Mouse (Mus musculus) ES-Bruce4 (cell line): ENCODE measurements around the gene Mrpl58. TPM values are rescaled to one million over a fixed set of nuclear protein-coding genes. Genes with fewer than 3 reads are reported as not detected.

Experiments
- H3K27ac ChIP-seq: 2 replicates; pipeline ENCODE4 v1.5.1; 2012; ENCODE audit warnings: low read length, inconsistent platforms; ENCODE audit not compliant: insufficient read depth
- H3K27me3 ChIP-seq: 2 replicates; pipeline ENCODE4 v1.6.1; 2012; ENCODE audit warnings: mild to moderate bottlenecking, low read length, inconsistent platforms; ENCODE audit not compliant: control insufficient read depth, poor library complexity, insufficient read depth, severe bottlenecking
- H3K36me3 ChIP-seq: 2 replicates; pipeline ENCODE4 v1.6.1; 2012; ENCODE audit warnings: inconsistent platforms, mild to moderate bottlenecking, low read length, moderate library complexity; ENCODE audit not compliant: control insufficient read depth, poor library complexity, insufficient read depth, severe bottlenecking
- H3K4me1 ChIP-seq: one replicate; pipeline ENCODE4 v1.8.1; 2011; ENCODE audit warnings: low read length; ENCODE audit not compliant: control insufficient read depth, insufficient read depth
- H3K4me3 ChIP-seq: 2 replicates; pipeline ENCODE4 v1.5.1; 2011; ENCODE audit warnings: low read depth, mild to moderate bottlenecking, low read length
- H3K9ac ChIP-seq: 2 replicates; pipeline ENCODE4 v1.6.1; 2012; ENCODE audit warnings: low read depth, mild to moderate bottlenecking, inconsistent platforms; ENCODE audit not compliant: poor library complexity, severe bottlenecking
- H3K9me3 ChIP-seq: replicated peaks from 2 replicates; pipeline ENCODE4 v1.6.1; 2012; ENCODE audit warnings: mild to moderate bottlenecking, low read length, inconsistent platforms; ENCODE audit not compliant: control insufficient read depth, poor library complexity, insufficient read depth, severe bottlenecking
- CTCF ChIP-seq: IDR thresholded peaks from one replicate; pipeline ENCODE4 v1.8.1; 2011; ENCODE audit warnings: low read depth, low read length
- EP300 ChIP-seq: IDR thresholded peaks from 2 replicates; pipeline ENCODE4 v1.6.1; 2011; ENCODE audit warnings: low read depth, low read length; ENCODE audit not compliant: insufficient read depth
- POLR2A ChIP-seq: IDR thresholded peaks from one replicate; pipeline ENCODE4 v1.8.1; 2011; ENCODE audit warnings: low read length; ENCODE audit not compliant: insufficient read depth
- polyA plus RNA-seq: library from polyadenylated mRNA; stranded (reverse); fragments of >200 nt; gene quantifications from 2 replicates; pipeline ENCODE4 v1.2.4, GENCODE M21; 2011; ENCODE audit warnings: low read depth; ENCODE audit not compliant: missing spikeins, insufficient read depth, insufficient read length

Gene Mrpl58
- polyA plus RNA-seq, 1 experiment, result 60.6 TPM

DNA sequence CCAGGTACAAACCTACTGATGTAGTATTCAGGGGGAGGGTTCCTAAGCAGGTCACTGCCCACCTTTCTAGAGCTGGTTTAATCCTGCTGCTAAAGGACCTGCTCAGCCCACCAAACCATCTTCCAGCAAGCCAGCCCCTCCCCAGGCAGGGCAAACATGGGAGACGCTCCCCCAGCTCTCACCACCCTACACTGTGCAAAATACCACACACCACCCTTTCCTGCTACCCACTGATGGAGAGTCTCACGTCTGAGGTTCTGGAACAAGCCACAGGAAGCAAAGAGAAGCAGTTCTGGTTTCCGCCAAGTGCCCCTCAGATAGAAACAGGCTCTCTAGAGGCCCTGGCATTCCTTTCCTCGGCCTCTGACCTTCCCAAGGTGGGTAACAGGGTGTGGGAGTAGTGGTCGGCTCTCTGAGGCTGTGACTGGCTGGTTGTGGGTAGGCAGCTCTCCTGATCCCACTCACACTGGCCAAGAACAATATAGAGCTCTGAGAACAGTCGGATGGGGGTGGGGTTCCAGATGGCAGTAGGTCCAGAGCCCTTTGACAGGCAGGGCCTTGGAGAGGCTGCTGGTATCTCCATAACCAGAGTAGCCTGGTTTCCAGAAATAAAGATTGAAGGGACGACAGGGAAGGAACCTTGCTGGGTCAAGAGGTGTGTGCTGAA, 37.4 kb upstream of the Mrpl58 start:
- TF ChIP-seq EP300, result no peak
- TF ChIP-seq POLR2A, result no peak
- TF ChIP-seq CTCF, result no peak
- Histone ChIP-seq H3K36me3 (no peaks in the 10 kb centered on the region), H3K4me1 (no peaks in the 10 kb centered on the region), H3K9me3 (no peaks in the 10 kb centered on the region), H3K27me3 (peaks cover 6% of the 10 kb centered on the region; the same call in 1 of the 2 replicates), H3K4me3 (no peak overlapping the region), H3K9ac (no peak overlapping the region), H3K27ac (no peak overlapping the region)

DNA sequence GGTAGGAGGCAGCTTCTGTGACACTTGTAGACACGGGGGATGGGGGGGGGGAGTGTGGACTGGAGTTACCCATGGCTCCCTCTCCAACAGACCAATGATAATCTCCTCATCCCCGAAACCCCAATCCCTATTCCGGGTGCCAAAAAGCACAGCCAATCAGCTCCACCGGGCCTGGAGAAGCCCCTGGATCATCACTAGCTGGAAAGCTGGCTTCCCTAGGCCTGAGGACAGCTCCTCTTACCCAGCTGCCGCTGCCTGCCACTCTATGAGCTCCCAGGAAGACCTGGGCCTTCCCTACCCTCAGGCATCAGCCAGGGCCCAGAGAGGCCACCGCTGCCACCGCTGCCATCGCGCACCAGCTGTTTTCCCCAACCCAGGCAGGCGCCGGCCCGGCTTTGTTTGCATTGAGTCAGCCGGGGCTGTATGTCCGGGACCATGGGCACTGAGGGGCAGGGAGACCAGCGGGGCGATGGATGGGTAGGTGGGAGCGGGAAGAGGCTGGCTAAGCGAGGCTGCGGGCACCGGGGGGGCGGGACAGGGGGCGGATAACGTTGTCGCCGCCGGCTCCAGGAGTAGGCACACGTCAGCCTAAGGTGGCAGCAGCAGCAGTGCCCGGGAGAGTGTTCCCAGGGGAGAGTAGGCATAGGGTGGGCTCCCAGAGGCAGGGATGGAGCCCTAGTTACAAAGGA, 36.7 kb upstream of the Mrpl58 start:
- TF ChIP-seq CTCF (no peak), EP300 (no peak)
- Histone ChIP-seq H3K4me3 (peak overlapping the region; percentile 91), H3K9ac (peak overlapping the region; percentile 81), H3K4me1 (no peaks in the 10 kb centered on the region), H3K27ac (no peak overlapping the region), H3K9me3 (no peaks in the 10 kb centered on the region), H3K36me3 (no peaks in the 10 kb centered on the region), H3K27me3 (peaks cover 6% of the 10 kb centered on the region; the same call in 1 of the 2 replicates)

DNA sequence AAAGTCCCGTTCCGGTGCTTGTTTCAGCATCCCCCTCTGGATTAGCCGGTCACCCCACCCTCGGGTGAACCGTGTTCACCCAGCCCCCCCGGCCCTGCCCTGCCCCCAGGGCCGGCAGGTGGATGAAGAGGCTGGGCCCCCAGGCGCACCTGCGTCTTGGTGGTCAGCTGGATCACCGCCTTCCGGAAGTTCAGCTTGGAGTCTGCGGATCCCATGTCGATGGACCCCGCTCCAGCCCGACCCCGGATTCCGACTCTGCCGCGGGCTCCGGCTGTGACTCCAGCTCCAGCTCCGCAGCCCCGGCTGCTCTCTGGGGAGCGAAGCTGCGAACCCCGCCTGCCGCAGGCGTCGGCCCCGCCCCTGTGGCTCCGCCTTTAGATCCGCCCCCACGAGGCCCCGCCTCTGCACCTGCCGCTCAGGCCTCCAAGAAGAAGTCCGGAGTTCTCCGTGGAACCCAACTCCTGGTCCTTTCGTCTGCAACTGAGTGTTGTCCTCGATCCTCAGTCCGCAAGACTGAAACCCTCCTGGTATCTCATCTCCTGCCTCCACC, 36.1 kb upstream of the Mrpl58 start, which contains the start of gene Hid1:
Gene Hid1 (minus strand): TSS at position 362 of the 550 bp plus-strand sequence.
- H3K9me3 ChIP-seq, result no peaks in the 10 kb centered on the region
- peak within 1 kb of the TSS; percentile 91 for H3K4me3 ChIP-seq
- no peaks in the 10 kb centered on the region for H3K4me1 ChIP-seq
- TF ChIP-seq POLR2A (peak; percentile 20), EP300 (no peak)
- H3K27ac ChIP-seq, result no peak within 1 kb of the TSS
- peaks cover 6% of the 10 kb centered on the region; the same call in 1 of the 2 replicates for H3K27me3 ChIP-seq
- peak within 1 kb of the TSS; percentile 81 for H3K9ac ChIP-seq
- H3K36me3 ChIP-seq, result no peaks in the 10 kb centered on the region

DNA sequence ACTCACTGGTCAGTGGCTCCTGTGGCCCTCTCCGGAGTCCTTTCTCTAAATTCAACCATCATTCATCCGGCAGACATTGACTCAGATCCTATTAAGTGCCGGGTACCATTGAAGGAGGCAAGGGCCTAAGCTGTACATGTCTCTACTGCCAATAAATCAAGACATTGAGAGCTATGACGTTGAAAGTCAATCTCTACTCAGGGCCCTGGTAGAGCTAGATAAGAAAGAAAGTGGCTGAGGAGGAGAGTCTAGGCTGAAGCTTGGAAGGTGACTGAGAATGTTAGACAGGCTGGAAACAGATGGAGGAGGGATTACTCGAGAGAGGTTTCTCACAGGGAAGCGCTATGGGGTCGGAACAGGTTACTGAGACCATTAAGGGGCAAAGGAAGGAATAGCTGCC, 33.2 kb upstream of the Mrpl58 start:
- Histone ChIP-seq H3K4me3 (no peak overlapping the region), H3K4me1 (no peaks in the 10 kb centered on the region), H3K27ac (no peak overlapping the region), H3K36me3 (no peaks in the 10 kb centered on the region), H3K9me3 (no peaks in the 10 kb centered on the region), H3K9ac (no peak overlapping the region), H3K27me3 (peaks cover 6% of the 10 kb centered on the region; the same call in 1 of the 2 replicates)
- TF ChIP-seq POLR2A (no peak), CTCF (no peak), EP300 (no peak)

DNA sequence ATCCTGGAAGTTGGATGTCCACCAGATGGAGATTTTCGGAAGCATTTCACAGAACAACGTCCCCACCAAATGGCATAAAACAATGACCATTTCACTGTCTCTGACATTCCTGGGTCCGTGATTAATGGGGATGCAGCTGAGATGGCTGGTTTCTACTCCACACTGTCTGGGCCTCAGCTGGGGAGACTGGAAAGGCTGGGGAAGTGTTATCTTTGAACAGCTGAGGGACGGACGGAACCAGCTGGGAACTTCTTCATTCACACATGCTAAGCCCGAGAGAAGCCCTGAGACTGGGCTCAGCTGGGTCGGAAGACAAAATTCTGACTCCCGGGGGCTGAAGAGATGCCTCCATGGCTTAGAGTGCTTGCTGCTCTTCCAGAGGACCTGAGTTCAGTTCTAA, 32.2 kb upstream of the Mrpl58 start:
- H3K4me3 ChIP-seq, result no peak overlapping the region
- no peaks in the 10 kb centered on the region for H3K36me3 ChIP-seq
- H3K27me3 ChIP-seq, result peaks cover 6% of the 10 kb centered on the region; the same call in 1 of the 2 replicates
- no peaks in the 10 kb centered on the region for H3K9me3 ChIP-seq
- no peaks in the 10 kb centered on the region for H3K4me1 ChIP-seq
- TF ChIP-seq CTCF (no peak), POLR2A (no peak), EP300 (no peak)
- no peak overlapping the region for H3K9ac ChIP-seq
- no peak overlapping the region for H3K27ac ChIP-seq

DNA sequence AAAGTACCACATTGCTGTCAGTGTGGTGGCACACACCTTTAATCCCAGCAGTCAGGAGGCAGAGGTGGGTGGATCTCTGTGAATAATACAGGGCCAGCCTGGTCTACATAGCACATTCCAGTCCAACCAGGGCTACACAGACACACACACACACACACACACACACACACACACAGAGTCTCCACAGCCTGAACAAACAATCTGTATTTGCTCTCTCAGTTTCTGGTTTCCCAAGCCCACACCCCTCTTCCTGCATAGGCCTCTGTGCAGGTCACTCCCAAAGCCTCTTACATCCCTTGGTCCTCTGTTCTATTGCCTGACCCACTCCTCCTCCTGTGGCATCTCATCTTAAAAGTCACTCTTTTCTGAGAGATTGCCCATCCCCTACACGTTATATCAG, 31.5 kb upstream of the Mrpl58 start:
- TF ChIP-seq EP300, result no peak
- no peak for TF ChIP-seq CTCF
- TF ChIP-seq POLR2A, result no peak
- H3K27me3 ChIP-seq, result peaks cover 5% of the 10 kb centered on the region; the same call in 1 of the 2 replicates
- H3K4me1 ChIP-seq, result no peaks in the 10 kb centered on the region
- no peak overlapping the region for H3K4me3 ChIP-seq
- no peak overlapping the region for H3K9ac ChIP-seq
- H3K27ac ChIP-seq, result no peak overlapping the region
- no peaks in the 10 kb centered on the region for H3K9me3 ChIP-seq
- H3K36me3 ChIP-seq, result no peaks in the 10 kb centered on the region
